Mouse (Mus musculus) liver (tissue): ENCODE results near the gene 1810010D01Rik.

ENCODE experiments used
- DNase-seq: peaks from one replicate; pipeline ENCODE4 v3.0.0-alpha.2; 2020; ENCODE audit warnings: mixed read lengths

1810010D01Rik gene

GRCm38 (mm10) chr7:145208006-145208405 lies at the start of gene 1810010D01Rik:
TSS of gene 1810010D01Rik (minus strand) at chr7:145208119.
- no peak for DNase-seq

- no peak for DNase-seq
Observed at GRCm38 (mm10) chr7:145256092-145256491, 48.2 kb upstream of the 1810010D01Rik start.

- no peak for DNase-seq
Observed at GRCm38 (mm10) chr7:145253986-145254630, 46.2 kb upstream of the 1810010D01Rik start.

- DNase-seq: peak; percentile 78
Observed at GRCm38 (mm10) chr7:145252715-145253476, 45.0 kb upstream of the 1810010D01Rik start.

- DNase-seq: no peak
Observed at GRCm38 (mm10) chr7:145250225-145250624, 42.3 kb upstream of the 1810010D01Rik start.

- no peak for DNase-seq
Observed at GRCm38 (mm10) chr7:145248911-145249310, 41.0 kb upstream of the 1810010D01Rik start.

- DNase-seq: peak; percentile 61
Observed at GRCm38 (mm10) chr7:145242851-145243712, 35.2 kb upstream of the 1810010D01Rik start.

- DNase-seq: no peak
Observed at GRCm38 (mm10) chr7:145242028-145242427, 34.1 kb upstream of the 1810010D01Rik start.

- no peak for DNase-seq
Observed at GRCm38 (mm10) chr7:145240929-145241328, 33.0 kb upstream of the 1810010D01Rik start.

- DNase-seq: no peak
Observed at GRCm38 (mm10) chr7:145239736-145240505, 32.0 kb upstream of the 1810010D01Rik start.

GRCm38 (mm10) chr7:145239145-145239544 lies 31.2 kb upstream of the 1810010D01Rik start:
- no peak for DNase-seq

- DNase-seq: no peak
Observed at GRCm38 (mm10) chr7:145234841-145235790, 27.2 kb upstream of the 1810010D01Rik start.

GRCm38 (mm10) chr7:145231659-145232058 lies 23.7 kb upstream of the 1810010D01Rik start:
- no peak for DNase-seq

GRCm38 (mm10) chr7:145226641-145227040 lies 18.7 kb upstream of the 1810010D01Rik start:
- DNase-seq: no peak

GRCm38 (mm10) chr7:145225626-145226025 lies 17.7 kb upstream of the 1810010D01Rik start:
- DNase-seq: no peak

- DNase-seq: peak; percentile 50
Observed at GRCm38 (mm10) chr7:145221841-145222689, 14.1 kb upstream of the 1810010D01Rik start.

- no peak for DNase-seq
Observed at GRCm38 (mm10) chr7:145221346-145221745, 13.4 kb upstream of the 1810010D01Rik start.

- no peak for DNase-seq
Observed at GRCm38 (mm10) chr7:145219420-145219831, 11.5 kb upstream of the 1810010D01Rik start.

GRCm38 (mm10) chr7:145216591-145216990 lies 8.7 kb upstream of the 1810010D01Rik start:
- no peak for DNase-seq

- DNase-seq: no peak
Observed at GRCm38 (mm10) chr7:145215476-145215875, 7.6 kb upstream of the 1810010D01Rik start.
